Mouse (Mus musculus) adrenal gland, postnatal 14 days (tissue): ENCODE measurements at regions not wholly inside any gene's neighbourhood (a gene's known extent, or its start where the extent isn't known, plus 50 kb on each side); places are given as distances from the start of the nearest gene placed in this dataset.
"Not testable (repeated sequence)": the region's sequence is repeated elsewhere in the genome, so short reads cannot be mapped to it uniquely, and the experiment has no call there.

ENCODE experiments used
- DNase-seq: peaks from one replicate; pipeline ENCODE4 v3.0.0; 2021; ENCODE audit warnings: mixed read lengths

DNA sequence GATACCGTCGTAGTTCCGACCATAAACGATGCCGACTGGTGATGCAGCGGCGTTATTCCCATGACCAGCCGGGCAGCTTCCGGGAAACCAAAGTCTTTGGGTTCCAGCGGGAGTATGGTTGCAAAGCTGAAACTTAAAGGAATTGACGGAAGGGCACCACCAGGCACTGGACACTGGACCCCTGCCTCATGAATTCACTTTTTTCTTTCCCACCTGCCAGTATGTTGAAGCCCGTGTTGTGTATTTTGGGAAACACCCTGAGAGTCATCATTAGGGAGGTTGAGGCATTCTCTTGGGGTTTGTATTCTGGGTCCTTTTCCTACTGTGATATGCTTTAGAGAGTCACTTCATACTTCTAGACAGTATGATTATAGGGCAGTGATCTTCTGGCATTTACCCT, 197.9 kb downstream of the Samd9l start:
- not testable (repeated sequence) for DNase-seq

GRCm38 (mm10) chr6:3201107-3201506, 198.3 kb downstream of the Samd9l start:
- no peak for DNase-seq

DNA sequence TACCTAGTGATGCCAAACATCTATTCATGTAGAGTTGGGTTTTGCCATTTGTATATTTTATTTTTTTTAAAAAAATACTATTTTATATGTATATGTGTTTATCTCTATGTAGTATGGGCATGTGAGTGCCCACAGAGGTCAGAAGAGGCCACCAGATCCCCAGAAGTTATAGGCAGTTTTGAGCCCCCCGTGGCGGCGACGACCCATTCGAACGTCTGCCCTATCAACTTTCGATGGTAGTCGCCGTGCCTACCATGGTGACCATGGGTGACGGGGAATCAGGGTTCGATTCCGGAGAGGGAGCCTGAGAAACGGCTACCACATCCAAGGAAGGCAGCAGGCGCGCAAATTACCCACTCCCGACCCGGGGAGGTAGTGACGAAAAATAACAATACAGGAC, 198.8 kb downstream of the Samd9l start:
- DNase-seq, result peak; percentile 78

DNA sequence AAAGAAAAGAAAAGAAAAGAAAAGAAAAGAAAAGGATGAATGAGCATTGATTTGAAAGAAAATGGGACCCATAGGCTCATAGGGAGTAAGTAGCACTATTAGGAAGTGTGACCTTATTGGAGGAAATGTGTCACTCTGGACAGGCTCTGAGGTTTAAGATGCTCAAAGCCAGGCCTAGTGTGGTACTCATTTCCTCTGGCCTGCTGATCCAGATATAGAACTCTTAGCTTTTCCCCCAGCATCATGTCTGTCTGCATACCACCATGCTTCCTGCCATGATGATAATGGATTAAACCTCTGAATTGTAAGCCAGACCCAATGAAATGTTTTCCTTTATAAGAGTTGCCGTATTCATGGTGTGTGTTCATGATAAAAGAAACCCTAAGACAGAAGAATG, 206.9 kb downstream of the Samd9l start:
- DNase-seq, result not testable (repeated sequence)

DNA sequence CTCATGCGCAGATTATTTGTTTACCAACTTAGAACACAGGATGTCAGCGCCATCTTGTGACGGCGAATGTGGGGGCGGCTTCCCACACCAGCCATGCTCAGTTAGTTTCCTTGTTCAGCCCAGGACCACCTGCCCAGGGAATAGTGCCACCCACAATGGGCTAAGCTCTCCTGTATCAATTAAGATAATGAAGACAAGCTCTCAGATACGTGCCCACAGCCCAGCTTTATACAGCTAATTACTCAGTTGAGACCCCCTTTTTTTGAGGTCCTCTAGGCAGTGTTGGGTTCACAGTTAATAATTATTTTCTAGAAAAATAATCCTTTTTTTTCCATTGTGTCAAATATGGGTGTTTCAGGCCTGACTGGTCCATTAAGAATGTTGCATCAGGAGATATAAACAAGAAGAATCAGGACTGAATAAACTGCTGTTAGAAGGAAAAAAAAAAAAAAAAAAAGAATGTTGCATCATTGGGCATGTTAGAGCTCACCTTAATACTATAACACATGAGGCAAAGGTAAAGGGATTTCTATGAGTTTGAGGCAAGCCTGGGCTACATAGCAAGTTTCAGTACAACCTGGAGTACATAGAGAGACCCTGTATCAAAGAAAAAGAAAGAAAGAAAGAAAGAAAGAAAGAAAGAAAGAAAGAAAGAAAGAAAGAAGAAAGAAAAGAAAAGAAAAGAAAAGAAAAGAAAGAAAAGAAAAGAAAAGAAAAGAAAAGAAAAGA, 207.5 kb downstream of the Samd9l start:
- not testable (repeated sequence) for DNase-seq

GRCm38 (mm10) chr6:3183819-3184199, 215.6 kb downstream of the Samd9l start:
- DNase-seq, result peak; percentile 91

DNA sequence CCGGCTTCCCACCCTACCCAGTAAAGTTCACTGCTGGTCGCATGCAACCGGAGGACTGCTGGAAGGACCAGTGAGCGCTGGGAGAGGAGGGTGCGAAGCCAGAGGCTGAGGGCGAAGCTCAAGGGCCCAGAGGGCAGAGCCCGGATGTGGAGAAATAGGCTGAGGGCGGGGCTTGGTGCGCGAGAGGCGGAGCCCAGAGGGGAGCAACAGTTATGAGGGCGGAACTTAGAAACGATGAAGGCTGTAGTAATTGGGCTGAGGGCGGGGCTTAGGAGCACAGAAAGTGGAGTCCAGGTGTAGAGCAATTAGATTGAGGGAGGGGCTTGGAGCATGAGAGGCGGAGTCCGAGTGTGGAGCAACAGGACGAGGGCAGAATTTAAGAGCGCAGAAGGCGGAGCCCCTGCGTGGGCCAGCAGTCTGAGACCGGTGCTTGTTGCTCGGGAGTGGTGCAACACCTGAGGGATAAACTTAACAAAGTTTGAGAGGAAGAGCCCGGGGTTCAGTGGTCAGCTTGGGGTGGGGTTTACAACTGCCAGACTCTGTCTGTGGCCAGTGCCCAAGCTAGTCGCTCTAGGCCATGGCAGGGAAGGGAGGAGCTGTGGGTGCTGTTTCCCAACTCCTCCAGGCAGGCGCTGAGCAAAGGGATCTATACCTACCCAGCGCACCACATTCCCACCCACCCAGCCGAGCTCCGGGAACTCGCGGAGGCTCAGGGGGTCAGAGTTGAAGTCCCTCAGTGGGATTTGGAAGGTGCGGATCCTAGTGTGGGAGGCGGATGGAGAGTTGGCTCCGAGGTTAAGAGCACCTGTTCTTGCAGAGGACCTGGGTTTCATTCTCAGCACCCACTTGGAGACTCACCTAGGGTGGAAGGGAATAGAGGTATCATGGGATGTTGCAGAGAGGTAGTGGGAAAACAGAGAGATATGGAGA, 216.2 kb downstream of the Samd9l start:
- DNase-seq, result peak; percentile 83

GRCm38 (mm10) chr6:3182424-3182841, 216.9 kb downstream of the Samd9l start:
- not testable (repeated sequence) for DNase-seq

- DNase-seq, result not testable (repeated sequence)
These were observed 219.6 kb downstream of the Samd9l start for GRCm38 (mm10) chr6:3179603-3180348.

GRCm38 (mm10) chr6:3169479-3169878, 229.9 kb downstream of the Samd9l start:
- DNase-seq, result not testable (repeated sequence)

DNA sequence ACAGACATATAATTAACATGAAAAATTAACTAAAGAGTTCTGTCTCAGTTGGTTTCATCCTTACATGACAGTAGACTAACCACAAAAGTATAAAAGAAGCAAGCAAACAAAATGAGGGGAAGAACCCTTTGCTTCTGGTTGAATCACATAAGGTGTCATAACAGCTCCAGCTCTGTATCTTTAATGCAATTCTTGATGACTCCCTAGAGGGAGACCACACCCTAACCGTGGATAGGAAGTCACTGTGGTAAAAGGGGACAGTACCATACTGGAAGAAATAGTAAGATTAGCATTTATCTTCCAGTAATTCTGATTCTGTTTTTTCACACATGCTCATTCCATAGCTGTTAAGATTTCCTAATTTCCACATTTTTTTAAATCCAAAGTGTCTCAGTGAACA, 233.2 kb downstream of the Samd9l start:
- not testable (repeated sequence) for DNase-seq

DNA sequence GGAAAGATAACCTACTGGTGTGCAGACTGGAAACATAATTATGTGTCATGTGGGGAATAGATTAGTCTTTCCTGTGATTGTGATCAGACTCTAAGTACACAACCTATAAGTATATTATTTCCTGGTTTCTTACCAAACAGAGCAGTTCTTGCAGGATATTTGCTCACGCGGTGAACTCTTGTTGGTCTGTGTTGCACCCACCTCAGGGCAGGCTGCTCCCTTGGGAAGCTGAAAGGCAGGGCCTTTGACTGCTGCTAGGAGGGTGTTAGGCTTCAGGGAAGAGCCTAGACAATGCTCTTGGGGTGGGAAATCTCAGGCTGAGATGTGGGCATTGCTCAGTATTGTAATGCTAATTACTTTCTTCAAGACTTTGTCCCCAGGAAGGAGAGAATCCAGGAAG, 247.5 kb downstream of the Samd9l start:
- DNase-seq, result not testable (repeated sequence)

- DNase-seq, result peak; percentile 15
These were observed 261.5 kb downstream of the Samd9l start for GRCm38 (mm10) chr6:3137823-3138222.

GRCm38 (mm10) chr6:3133763-3134162, 265.6 kb downstream of the Samd9l start:
- DNase-seq, result not testable (repeated sequence)

GRCm38 (mm10) chr6:3116296-3116695, 283.1 kb downstream of the Samd9l start:
- DNase-seq, result not testable (repeated sequence)
